Mouse (Mus musculus) kidney, adult 2 months (tissue): ENCODE measurements around the gene Hoxd13.

ENCODE experiments used
- CTCF ChIP-seq: fragments of 200-500 bp; conservative IDR thresholded peaks from 2 replicates; pipeline ENCODE4 v1.5.1; 2011; ENCODE audit warnings: low read depth, mild to moderate bottlenecking, control low read depth, low read length, moderate library complexity, mixed read lengths; ENCODE audit not compliant: insufficient read depth, insufficient read length
- POLR2A ChIP-seq: fragments of 200-500 bp; IDR thresholded peaks from one replicate; pipeline ENCODE4 v1.6.1; 2011; ENCODE audit warnings: low read depth, low read length, control low read depth

DNA sequence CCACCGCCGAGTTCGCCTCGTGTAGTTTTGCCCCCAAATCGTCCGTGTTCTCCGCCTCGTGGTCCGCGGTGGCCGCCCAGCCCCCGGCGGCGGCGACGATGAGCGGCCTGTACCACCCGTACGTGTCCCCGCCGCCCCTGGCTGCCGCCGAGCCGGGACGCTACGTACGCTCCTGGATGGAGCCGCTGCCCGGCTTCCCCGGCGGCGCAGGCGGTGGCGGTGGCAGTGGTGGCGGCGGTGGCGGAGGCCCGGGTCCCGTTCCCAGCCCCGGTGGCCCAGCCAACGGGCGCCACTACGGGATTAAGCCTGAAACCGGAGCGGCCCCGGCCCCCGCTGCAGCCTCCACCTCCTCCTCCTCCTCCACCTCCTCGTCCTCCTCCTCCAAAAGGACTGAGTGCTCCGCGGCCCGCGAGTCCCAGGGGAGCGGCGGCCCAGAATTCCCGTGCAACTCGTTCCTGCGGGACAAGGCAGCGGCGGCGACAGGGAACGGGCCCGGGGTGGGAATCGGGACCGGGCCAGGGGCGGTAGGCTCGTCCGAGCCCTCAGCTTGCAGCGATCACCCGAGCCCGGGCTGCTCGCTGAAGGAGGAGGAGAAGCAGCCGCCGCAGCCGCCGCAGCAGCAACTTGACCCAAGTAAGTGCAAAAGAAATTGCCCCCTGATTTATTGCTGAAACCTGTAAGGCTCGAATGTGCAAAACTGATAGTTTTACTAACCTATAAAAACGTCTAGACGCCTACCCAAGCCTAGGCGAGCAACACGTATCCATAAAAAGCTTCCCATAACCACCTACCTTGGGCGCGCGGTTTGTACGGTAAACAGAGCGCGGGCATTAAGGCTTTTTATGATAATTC lies 30.3 kb downstream of the Hoxd13 start:
- no peak for TF ChIP-seq POLR2A
- TF ChIP-seq CTCF: no peak
